Mouse (Mus musculus) adipocyte (in vitro differentiated cells): ENCODE results near the gene Klrc3.
"Not testable (repeated sequence)": the region's sequence is repeated elsewhere in the genome, so short reads cannot be mapped to it uniquely, and the experiment has no call there.

Experiments
- DNase-seq: peaks from one replicate; pipeline ENCODE4 v3.0.0-alpha.2; 2016; ENCODE audit warnings: low spot score

Gene Klrc3

DNA sequence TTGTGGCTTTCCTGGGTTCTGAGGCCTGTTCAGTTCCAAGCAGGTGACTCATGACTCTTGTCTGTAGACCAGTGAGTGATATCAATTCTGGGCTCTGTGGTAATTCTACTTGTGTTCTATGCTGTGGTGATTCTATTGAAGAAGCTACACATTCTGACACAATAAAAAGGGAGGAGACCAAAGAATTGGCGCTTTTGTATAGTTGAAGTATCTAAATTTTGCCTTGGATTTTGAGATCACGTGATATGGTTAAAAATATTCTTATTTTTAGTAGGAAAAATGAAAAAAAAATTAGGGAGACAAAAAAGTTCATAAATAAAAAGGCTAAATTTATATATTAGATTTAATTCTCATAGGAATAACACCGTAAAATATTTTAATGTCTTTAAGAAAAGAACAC lies at the start of gene Klrc3:
TSS of gene Klrc3 (minus strand) at position 101 of the 400 bp plus-strand sequence.
- DNase-seq: not testable (repeated sequence)

DNA sequence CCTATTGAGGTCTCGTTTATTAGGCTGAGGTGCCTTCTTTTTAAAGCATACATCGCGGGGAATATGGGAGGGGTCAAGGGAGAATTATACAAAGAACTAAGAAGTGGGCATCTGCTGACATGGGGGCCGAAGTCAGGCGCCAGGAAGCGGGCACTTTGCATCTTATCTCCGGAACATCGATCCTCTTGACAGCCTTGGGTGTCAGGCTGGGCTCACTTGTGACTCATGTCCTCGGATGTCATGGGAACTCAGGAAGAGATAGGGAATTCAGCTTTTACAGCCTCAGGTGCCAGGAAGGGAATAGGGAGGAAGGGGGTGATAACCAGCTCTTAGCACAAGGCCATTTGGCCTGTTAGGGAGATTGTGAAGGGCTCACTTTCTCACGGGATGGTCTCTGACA lies 48.3 kb upstream of the Klrc3 start:
- DNase-seq: not testable (repeated sequence)

GRCm38 (mm10) chr6:129680379-129680778 lies 37.2 kb upstream of the Klrc3 start:
- DNase-seq: no peak

DNA sequence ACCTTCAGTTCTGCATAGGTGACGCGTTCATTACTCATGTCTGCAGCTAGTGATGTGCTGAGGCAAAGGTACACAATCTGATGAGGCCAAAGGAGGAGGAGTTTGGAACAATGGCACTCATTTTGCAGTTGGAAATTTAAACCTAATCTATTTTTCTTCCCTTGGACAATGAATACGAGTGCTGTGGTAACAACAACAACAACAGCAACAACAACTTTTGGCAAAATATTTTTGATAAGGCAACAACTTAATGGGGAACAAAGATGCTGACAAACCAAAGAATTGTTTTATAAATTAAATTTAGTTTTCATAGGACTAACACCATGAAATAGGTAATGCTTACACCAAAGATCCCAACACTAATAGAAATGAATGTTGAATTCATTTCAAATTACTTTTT lies 35.7 kb upstream of the Klrc3 start, which contains the start of gene Klrc1:
TSS of gene Klrc1 (minus strand) at position 101 of the 400 bp plus-strand sequence.
- DNase-seq: no peak

DNA sequence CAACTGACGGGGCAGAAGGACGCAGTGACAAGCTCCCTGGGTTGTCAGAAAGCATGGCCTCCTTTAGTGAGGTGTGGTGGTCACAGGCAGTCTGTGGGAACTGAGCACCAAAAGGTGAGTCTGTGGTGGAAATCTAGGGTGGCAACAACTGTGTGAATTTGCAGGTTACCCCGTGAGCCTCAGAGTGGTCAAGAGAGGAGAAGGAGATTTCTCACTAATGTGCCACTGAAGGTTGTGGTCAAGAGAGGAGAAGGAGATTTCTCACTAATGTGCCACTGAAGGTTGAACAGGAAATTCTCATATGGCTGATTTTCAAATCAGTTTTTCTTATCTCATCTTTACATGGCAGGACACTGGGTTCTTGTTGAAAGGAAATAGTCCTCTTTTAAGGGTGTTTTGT lies 18.2 kb upstream of the Klrc3 start:
- not testable (repeated sequence) for DNase-seq

DNA sequence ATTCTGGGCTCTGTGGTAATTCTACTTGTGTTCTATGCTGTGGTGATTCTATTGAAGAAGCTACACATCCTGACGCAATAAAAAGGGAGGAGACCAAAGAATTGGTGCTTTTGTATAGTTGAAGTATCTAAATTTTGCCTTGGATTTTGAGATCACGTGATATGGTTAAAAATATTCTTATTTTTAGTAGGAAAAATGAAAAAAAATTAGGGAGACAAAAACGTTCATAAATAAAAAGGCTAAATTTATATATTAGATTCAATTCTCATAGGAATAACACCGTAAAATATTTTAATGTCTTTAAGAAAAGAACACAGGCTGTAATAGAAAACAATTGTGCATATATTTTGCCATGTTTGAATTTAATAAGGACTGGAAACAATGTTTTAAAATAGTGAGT lies 17.5 kb upstream of the Klrc3 start, which contains the start of gene Klrc2:
TSS of gene Klrc2 (minus strand) at position 101 of the 400 bp plus-strand sequence.
- not testable (repeated sequence) for DNase-seq

- not testable (repeated sequence) for DNase-seq
These were observed 917 bp upstream of the Klrc3 start for GRCm38 (mm10) chr6:129644054-129644453.

GRCm38 (mm10) chr6:129631046-129631445 lies 12.1 kb downstream of the Klrc3 start:
- not testable (repeated sequence) for DNase-seq

GRCm38 (mm10) chr6:129623735-129624134 lies 19.4 kb downstream of the Klrc3 start, which contains the start of gene Klrk1:
TSS of gene Klrk1 (minus strand) at chr6:129623864.
- no peak for DNase-seq

- DNase-seq: no peak
These were observed 34.8 kb downstream of the Klrc3 start for GRCm38 (mm10) chr6:129608372-129608771.

DNA sequence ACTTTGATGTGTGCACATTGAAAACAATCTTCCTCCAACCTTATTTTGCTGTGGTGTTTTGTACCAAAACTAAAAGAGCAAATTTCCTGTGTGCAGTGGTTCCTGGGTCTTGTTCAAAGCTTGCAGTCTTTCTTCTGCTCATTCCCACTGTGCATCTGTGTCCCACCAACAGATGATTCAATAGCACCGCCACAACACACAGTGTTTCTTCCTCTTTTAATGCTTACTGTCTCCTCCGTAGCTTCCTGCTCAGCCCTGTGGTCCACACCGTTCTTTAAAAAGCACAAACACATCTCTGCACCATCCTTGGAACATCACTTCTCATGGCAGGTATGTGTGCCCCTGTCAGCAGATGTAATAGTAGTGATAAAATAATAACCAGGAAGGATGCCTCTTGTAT lies 51.6 kb downstream of the Klrc3 start, which contains the start of gene Klrd1:
TSS of gene Klrd1 (plus strand) at position 275 of the 400 bp plus-strand sequence.
- DNase-seq: no peak
